ENCODE assay signal across 8 mouse cellular contexts in genomic region chr2:3424579-3424910, GRCm38 (mm10). TPM values are rescaled to one million over a fixed set of nuclear protein-coding genes. Genes with fewer than 3 reads are reported as not detected.
DNase-seq lines count a peak whose midpoint lies in the region; ATAC-seq and TF ChIP-seq lines count a peak whose summit lies in the region.

No protein-coding gene starts in this region.

- WGBS in lung, adult 2 months, result 4% methylated on average over 10 of the region's 10 CpGs
- WGBS in embryonic facial prominence, embryonic 10.5 days, result 14% methylated on average over 9 of the region's 10 CpGs
- 3% methylated on average over 10 of the region's 10 CpGs for WGBS in intestine, embryonic 14.5 days
- 14% methylated on average over 10 of the region's 10 CpGs for WGBS in neural tube, embryonic 12.5 days

- 0 out of 2 replicates have a peak overlapping the region, but pooled peaks have one; percentile 37 for H3K27ac ChIP-seq in embryonic facial prominence, embryonic 10.5 days (replicated peaks)
- no peak overlapping the region for H3K27ac ChIP-seq in intestine, embryonic 14.5 days (ENCODE audit: low read depth)
- H3K27ac ChIP-seq in neural tube, embryonic 12.5 days, result no peak overlapping the region

- H3K9ac ChIP-seq in intestine, embryonic 14.5 days (ENCODE audit: low read length), result peak overlapping the region; percentile 43
- peak overlapping the region; percentile 62 for H3K9ac ChIP-seq in neural tube, embryonic 12.5 days

- no peak for TF ChIP-seq CTCF in lung, adult 2 months (IDR thresholded peaks at IDR 0.05; ENCODE audit: insufficient read depth, low read length)

- no peak for DNase-seq in lung, adult 2 months
- DNase-seq in lung, postnatal 36 days, result no peak
- DNase-seq in embryonic facial prominence, embryonic 10.5 days (ENCODE audit: low spot score), result no peak
- no peak for DNase-seq in intestine, embryonic 14.5 days (ENCODE audit: low spot score)
- no peak for DNase-seq in frontal cortex, postnatal 14 days (ENCODE audit: low spot score in 2 of 2)
- no peak for DNase-seq in right cerebral cortex, adult 2 months (ENCODE audit: low spot score in 2 of 2)
- no peak for DNase-seq in thymus, postnatal 25 days

- no peaks in the 10 kb centered on the region for H3K4me1 ChIP-seq in lung, adult 2 months (ENCODE audit: control insufficient read depth, insufficient read depth, low read length)
- peaks cover 17% of the 10 kb centered on the region for H3K4me1 ChIP-seq in embryonic facial prominence, embryonic 10.5 days
- no peaks in the 10 kb centered on the region for H3K4me1 ChIP-seq in intestine, embryonic 14.5 days (replicated peaks; ENCODE audit: control insufficient read depth, insufficient read depth, low read length)
- H3K4me1 ChIP-seq in neural tube, embryonic 12.5 days, result peaks cover 7% of the 10 kb centered on the region; the same call in 1 of the 2 replicates

- no peak for ATAC-seq in intestine, embryonic 14.5 days (replicated peaks; ENCODE audit: low FRiP score, low TSS enrichment, low read depth)
- ATAC-seq in neural tube, embryonic 12.5 days (ENCODE audit: low FRiP score, low read depth), result no peak; the same call in 1 of the 2 replicates

- no peaks in the 10 kb centered on the region for H3K9me3 ChIP-seq in embryonic facial prominence, embryonic 10.5 days
- H3K9me3 ChIP-seq in intestine, embryonic 14.5 days (ENCODE audit: control insufficient read depth, low read length), result no peaks in the 10 kb centered on the region
- H3K9me3 ChIP-seq in neural tube, embryonic 12.5 days, result no peaks in the 10 kb centered on the region

- H3K36me3 ChIP-seq in embryonic facial prominence, embryonic 10.5 days (replicated peaks), result no peaks in the 10 kb centered on the region
- no peaks in the 10 kb centered on the region for H3K36me3 ChIP-seq in intestine, embryonic 14.5 days (ENCODE audit: control insufficient read depth, insufficient read depth, low read length)
- H3K36me3 ChIP-seq in neural tube, embryonic 12.5 days, result peaks cover 3% of the 10 kb centered on the region; the same call in 1 of the 2 replicates

- peak overlapping the region; percentile 74 for H3K4me3 ChIP-seq in lung, adult 2 months (replicated peaks; ENCODE audit: extremely low read depth, low read depth, low read length)
- H3K4me3 ChIP-seq in embryonic facial prominence, embryonic 10.5 days, result peak overlapping the region; percentile 79
- H3K4me3 ChIP-seq in intestine, embryonic 14.5 days (ENCODE audit: low read depth, low read length), result peak overlapping the region; percentile 59
- H3K4me3 ChIP-seq in neural tube, embryonic 12.5 days, result peak overlapping the region; percentile 69

- H3K27me3 ChIP-seq in embryonic facial prominence, embryonic 10.5 days (replicated peaks; ENCODE audit: low read depth, poor library complexity, severe bottlenecking), result no peaks in the 10 kb centered on the region; the same call in 1 of the 2 replicates
- no peaks in the 10 kb centered on the region for H3K27me3 ChIP-seq in intestine, embryonic 14.5 days (replicated peaks; ENCODE audit: control insufficient read depth, insufficient read depth, low read length)
- no peaks in the 10 kb centered on the region for H3K27me3 ChIP-seq in neural tube, embryonic 12.5 days (replicated peaks)

- H3K4me2 ChIP-seq in intestine, embryonic 14.5 days (ENCODE audit: low read length), result peak overlapping the region; percentile 74
- peak overlapping the region; percentile 80 for H3K4me2 ChIP-seq in neural tube, embryonic 12.5 days (replicated peaks)

- no peak for TF ChIP-seq POLR2A in lung, adult 2 months (IDR thresholded peaks at IDR 0.05; ENCODE audit: borderline replicate concordance, extremely low read depth, low read depth, low read length)

RNA-seq across cellular contexts. Expression of gene Dclre1c, which starts 0.6 kb away (rescaled TPM):
- 2.4 and 3.5 TPM in 2 replicates for polyA plus RNA-seq in lung, adult 2 months (2012; rRNA removed)
- 8.2 and 8.5 TPM in 2 replicates for polyA plus RNA-seq in embryonic facial prominence, embryonic 10.5 days (2016; fragmentation: Nextera tagmentation; extraction: Ambion mirVana)
- polyA plus RNA-seq in intestine, embryonic 14.5 days (2014; fragmentation: Nextera tagmentation; extraction: Ambion mirVana), result 7.2 and 7.8 TPM in 2 replicates
- polyA plus RNA-seq in neural tube, embryonic 12.5 days (2016; fragmentation: Nextera tagmentation; extraction: Ambion mirVana), result 8.1 and 8.5 TPM in 2 replicates

RNA-seq across cellular contexts. Expression of gene Meig1, which starts 2.1 kb away (rescaled TPM):
- 1.5 and 1.7 TPM in 2 replicates for polyA plus RNA-seq in lung, adult 2 months (2012; rRNA removed)
- 0.41 and 0.84 TPM in 2 replicates for polyA plus RNA-seq in embryonic facial prominence, embryonic 10.5 days (2016; fragmentation: Nextera tagmentation; extraction: Ambion mirVana)
- polyA plus RNA-seq in intestine, embryonic 14.5 days (2014; fragmentation: Nextera tagmentation; extraction: Ambion mirVana), result not detected in 2 replicates
- polyA plus RNA-seq in neural tube, embryonic 12.5 days (2016; fragmentation: Nextera tagmentation; extraction: Ambion mirVana), result 0.52 and 1.1 TPM in 2 replicates

RNA-seq across cellular contexts. Expression of gene Olah, which starts 27.5 kb away (rescaled TPM):
- not detected in 2 replicates for polyA plus RNA-seq in lung, adult 2 months (2012; rRNA removed)
- polyA plus RNA-seq in embryonic facial prominence, embryonic 10.5 days (2016; fragmentation: Nextera tagmentation; extraction: Ambion mirVana), result not detected in 2 replicates
- polyA plus RNA-seq in intestine, embryonic 14.5 days (2014; fragmentation: Nextera tagmentation; extraction: Ambion mirVana), result not detected in 2 replicates
- polyA plus RNA-seq in neural tube, embryonic 12.5 days (2016; fragmentation: Nextera tagmentation; extraction: Ambion mirVana), result not detected in 2 replicates

RNA-seq across cellular contexts. Expression of gene Suv39h2, which starts 50.3 kb away (rescaled TPM):
- 0.25 and 0.26 TPM in 2 replicates for polyA plus RNA-seq in lung, adult 2 months (2012; rRNA removed)
- 37.1 and 37.6 TPM in 2 replicates for polyA plus RNA-seq in embryonic facial prominence, embryonic 10.5 days (2016; fragmentation: Nextera tagmentation; extraction: Ambion mirVana)
- polyA plus RNA-seq in intestine, embryonic 14.5 days (2014; fragmentation: Nextera tagmentation; extraction: Ambion mirVana), result 15.3 and 16.0 TPM in 2 replicates
- polyA plus RNA-seq in neural tube, embryonic 12.5 days (2016; fragmentation: Nextera tagmentation; extraction: Ambion mirVana), result 26.1 and 27.7 TPM in 2 replicates
